Mouse (Mus musculus): ENCODE measurements at regions not wholly inside any gene's neighbourhood (a gene's known extent, or its start where the extent isn't known, plus 50 kb on each side); places are given as distances from the start of the nearest gene placed in this dataset.

GRCm38 (mm10) chr10:66955430-66955829 lies 140.5 kb upstream of the Jmjd1c start:
- WGBS (ENCODE audit: insufficient replicate concordance): 37% methylated on average over 5 of the region's 5 CpGs
- no peaks in the 10 kb centered on the region for H3K4me1 ChIP-seq (ENCODE audit: control insufficient read depth, low read depth, low read length)
- no peak overlapping the region for H3K27ac ChIP-seq (ENCODE audit: low read length)
- H3K9ac ChIP-seq (ENCODE audit: low read depth, low read length): no peak overlapping the region
- no peak for ATAC-seq (ENCODE audit: low read depth)
- no peaks in the 10 kb centered on the region for H3K27me3 ChIP-seq (ENCODE audit: control insufficient read depth, insufficient read depth, low read depth, low read length)
- no peak overlapping the region for H3K4me3 ChIP-seq (ENCODE audit: low read depth, low read length)
- H3K36me3 ChIP-seq (ENCODE audit: control insufficient read depth, insufficient read depth): no peaks in the 10 kb centered on the region
- no peaks in the 10 kb centered on the region for H3K9me3 ChIP-seq (replicated peaks; ENCODE audit: control insufficient read depth, low read length)
- H3K4me2 ChIP-seq (ENCODE audit: low read depth, low read length): no peak overlapping the region

GRCm38 (mm10) chr10:66956619-66957018 lies 139.3 kb upstream of the Jmjd1c start:
- no peak overlapping the region for H3K27ac ChIP-seq (ENCODE audit: low read length)
- no peaks in the 10 kb centered on the region for H3K27me3 ChIP-seq (ENCODE audit: control insufficient read depth, insufficient read depth, low read depth, low read length)
- no peaks in the 10 kb centered on the region for H3K9me3 ChIP-seq (replicated peaks; ENCODE audit: control insufficient read depth, low read length)
- no peak for ATAC-seq (ENCODE audit: low read depth)
- H3K4me3 ChIP-seq (ENCODE audit: low read depth, low read length): no peak overlapping the region
- 63% methylated on average over 4 of the region's 4 CpGs for WGBS (ENCODE audit: insufficient replicate concordance)
- H3K36me3 ChIP-seq (ENCODE audit: control insufficient read depth, insufficient read depth): no peaks in the 10 kb centered on the region
- no peak overlapping the region for H3K4me2 ChIP-seq (ENCODE audit: low read depth, low read length)
- no peaks in the 10 kb centered on the region for H3K4me1 ChIP-seq (ENCODE audit: control insufficient read depth, low read depth, low read length)
- no peak overlapping the region for H3K9ac ChIP-seq (ENCODE audit: low read depth, low read length)

- H3K4me1 ChIP-seq (ENCODE audit: control insufficient read depth, low read depth, low read length): no peaks in the 10 kb centered on the region
- H3K9me3 ChIP-seq (replicated peaks; ENCODE audit: control insufficient read depth, low read length): no peaks in the 10 kb centered on the region
- H3K4me3 ChIP-seq (ENCODE audit: low read depth, low read length): no peak overlapping the region
- H3K9ac ChIP-seq (ENCODE audit: low read depth, low read length): no peak overlapping the region
- no peaks in the 10 kb centered on the region for H3K36me3 ChIP-seq (ENCODE audit: control insufficient read depth, insufficient read depth)
- 57% methylated on average over 4 of the region's 4 CpGs for WGBS (ENCODE audit: insufficient replicate concordance)
- no peak overlapping the region for H3K27ac ChIP-seq (ENCODE audit: low read length)
- H3K4me2 ChIP-seq (ENCODE audit: low read depth, low read length): no peak overlapping the region
- no peaks in the 10 kb centered on the region for H3K27me3 ChIP-seq (ENCODE audit: control insufficient read depth, insufficient read depth, low read depth, low read length)
- no peak for ATAC-seq (ENCODE audit: low read depth)
These were observed 138.6 kb upstream of the Jmjd1c start for GRCm38 (mm10) chr10:66957373-66957772.

All from liver, embryonic 16.5 days (tissue).